In genomic region chr14:60308113-60308512, GRCm38 (mm10) we compare ENCODE assay signal across 15 mouse cellular contexts. TPM values are rescaled to one million over a fixed set of nuclear protein-coding genes. Genes with fewer than 3 reads are reported as not detected.
DNase-seq lines count a peak whose midpoint lies in the region; ATAC-seq and TF ChIP-seq lines count a peak whose summit lies in the region.
"Had no signal": no experiment of that assay in that cellular context is flagged by ENCODE, and none has a peak within 500 bp of the region (broad histone marks: within the 10 kb centered on the region; RNA-seq: fewer than 3 reads in every experiment).

No protein-coding gene starts in this region.

- no peak overlapping the region for H3K4me2 ChIP-seq in kidney, embryonic 16.5 days (replicated peaks; ENCODE audit: low read depth, low read length)
- H3K4me2 ChIP-seq in midbrain, embryonic 15.5 days: no peak overlapping the region
- H3K4me2 ChIP-seq in midbrain, embryonic 16.5 days (ENCODE audit: low read length): no peak overlapping the region
- H3K4me2 ChIP-seq in stomach, postnatal 0 days (replicated peaks; ENCODE audit: low read depth): no peak overlapping the region
- H3K4me2 ChIP-seq: limb, embryonic 13.5 days had no signal

- H3K27ac ChIP-seq in kidney, adult 2 months (ENCODE audit: insufficient read depth, low read depth, low read length): no peak overlapping the region
- H3K27ac ChIP-seq in kidney, embryonic 16.5 days (ENCODE audit: low read length): no peak overlapping the region
- no peak overlapping the region for H3K27ac ChIP-seq in midbrain, embryonic 15.5 days
- no peak overlapping the region for H3K27ac ChIP-seq in midbrain, embryonic 16.5 days (ENCODE audit: low read length)
- H3K27ac ChIP-seq in stomach, postnatal 0 days (replicated peaks): no peak overlapping the region
- H3K27ac ChIP-seq: hindbrain, embryonic 10.5 days; limb, embryonic 13.5 days had no signal

- DNase-seq in cerebellum, adult 9-10 months: peak; percentile 24
- no peak for DNase-seq in cerebellum, adult 8-10 months
- DNase-seq in kidney, adult 2 months: peak; percentile 7
- no peak for DNase-seq in stomach, postnatal 0 days (ENCODE audit: low spot score)
- DNase-seq in adrenal gland, postnatal 25 days: no peak
- DNase-seq: adrenal gland, adult 2 months; right cerebral cortex, adult 18-20 months had no signal

- H3K36me3 ChIP-seq in kidney, adult 2 months (ENCODE audit: control insufficient read depth, insufficient read depth, low read length): peaks cover under 1% of the 10 kb centered on the region; the same call in 1 of the 2 replicates
- H3K36me3 ChIP-seq in kidney, embryonic 16.5 days (ENCODE audit: insufficient read depth, low read length): 0 out of 2 replicates have a peak, but pooled peaks cover 3% of the 10 kb centered on the region
- H3K36me3 ChIP-seq in midbrain, embryonic 15.5 days (replicated peaks): no peaks in the 10 kb centered on the region
- H3K36me3 ChIP-seq in midbrain, embryonic 16.5 days (ENCODE audit: control insufficient read depth, insufficient read depth, low read length): no peaks in the 10 kb centered on the region
- H3K36me3 ChIP-seq in stomach, postnatal 0 days (ENCODE audit: control insufficient read depth, insufficient read depth, low read length): peaks cover 5% of the 10 kb centered on the region; the same call in 1 of the 2 replicates

- no peaks in the 10 kb centered on the region for H3K4me1 ChIP-seq in kidney, adult 2 months (ENCODE audit: control insufficient read depth, insufficient read depth, low read length)
- no peaks in the 10 kb centered on the region for H3K4me1 ChIP-seq in kidney, embryonic 16.5 days (ENCODE audit: insufficient read depth, low read length)
- no peaks in the 10 kb centered on the region; the same call in 1 of the 2 replicates for H3K4me1 ChIP-seq in midbrain, embryonic 15.5 days
- no peaks in the 10 kb centered on the region for H3K4me1 ChIP-seq in midbrain, embryonic 16.5 days (ENCODE audit: control insufficient read depth, insufficient read depth, low read length)
- H3K4me1 ChIP-seq in stomach, postnatal 0 days (replicated peaks; ENCODE audit: control insufficient read depth, insufficient read depth): no peaks in the 10 kb centered on the region
- H3K4me1 ChIP-seq: hindbrain, embryonic 10.5 days; limb, embryonic 13.5 days had no signal

- H3K9me3 ChIP-seq in kidney, embryonic 16.5 days (ENCODE audit: low read length): no peaks in the 10 kb centered on the region
- H3K9me3 ChIP-seq in midbrain, embryonic 15.5 days: no peaks in the 10 kb centered on the region
- H3K9me3 ChIP-seq in midbrain, embryonic 16.5 days (replicated peaks; ENCODE audit: control insufficient read depth, low read length, poor library complexity, severe bottlenecking): no peaks in the 10 kb centered on the region
- H3K9me3 ChIP-seq in stomach, postnatal 0 days (ENCODE audit: control insufficient read depth, low read length): no peaks in the 10 kb centered on the region
- H3K9me3 ChIP-seq: hindbrain, embryonic 10.5 days; limb, embryonic 13.5 days had no signal

- peak; percentile 36 for TF ChIP-seq CTCF in kidney, adult 2 months (conservative IDR thresholded peaks at IDR 0.05; ENCODE audit: insufficient read depth, insufficient read length, low read depth, low read length)
- TF ChIP-seq CTCF in stomach, postnatal 0 days (IDR thresholded peaks at IDR 0.05; ENCODE audit: low read depth): peak; percentile 47

- no peak for TF ChIP-seq EP300 in stomach, postnatal 0 days (optimal IDR thresholded peaks at IDR 0.05)

- no peak overlapping the region for H3K4me3 ChIP-seq in kidney, adult 2 months (ENCODE audit: insufficient read depth, low read depth, low read length)
- H3K4me3 ChIP-seq in kidney, embryonic 16.5 days (ENCODE audit: low read length): no peak overlapping the region
- H3K4me3 ChIP-seq in midbrain, embryonic 15.5 days: no peak overlapping the region
- H3K4me3 ChIP-seq in midbrain, embryonic 16.5 days (ENCODE audit: low read depth, low read length): no peak overlapping the region
- no peak overlapping the region for H3K4me3 ChIP-seq in stomach, postnatal 0 days (ENCODE audit: low read depth, low read length)
- H3K4me3 ChIP-seq: hindbrain, embryonic 10.5 days; limb, embryonic 13.5 days had no signal

- no peaks in the 10 kb centered on the region for H3K27me3 ChIP-seq in kidney, adult 2 months (replicated peaks; ENCODE audit: control insufficient read depth, insufficient read depth, low read length)
- H3K27me3 ChIP-seq in kidney, embryonic 16.5 days (ENCODE audit: insufficient read depth, low read length): no peaks in the 10 kb centered on the region
- H3K27me3 ChIP-seq in midbrain, embryonic 15.5 days (replicated peaks): no peaks in the 10 kb centered on the region
- no peaks in the 10 kb centered on the region for H3K27me3 ChIP-seq in midbrain, embryonic 16.5 days (ENCODE audit: control insufficient read depth, insufficient read depth, low read depth, low read length)
- no peaks in the 10 kb centered on the region for H3K27me3 ChIP-seq in stomach, postnatal 0 days (ENCODE audit: control insufficient read depth, insufficient read depth, low read length)
- H3K27me3 ChIP-seq: limb, embryonic 13.5 days had no signal

- ATAC-seq in kidney, embryonic 16.5 days (ENCODE audit: low FRiP score, low TSS enrichment): no peak
- 0 out of 2 replicates have a peak, but pooled peaks have one; percentile 37 for ATAC-seq in midbrain, embryonic 15.5 days (replicated peaks)
- ATAC-seq in midbrain, embryonic 16.5 days: no peak
- no peak; the same call in 1 of the 2 replicates for ATAC-seq in stomach, postnatal 0 days (ENCODE audit: low FRiP score, low TSS enrichment)

- 58% methylated on average over 6 of the region's 6 CpGs for WGBS in kidney, adult 2 months
- WGBS in kidney, embryonic 16.5 days: 67% methylated on average over 6 of the region's 6 CpGs
- WGBS in midbrain, embryonic 15.5 days: 66% methylated on average over 6 of the region's 6 CpGs
- WGBS in midbrain, embryonic 16.5 days: 63% methylated on average over 6 of the region's 6 CpGs
- WGBS in stomach, postnatal 0 days: 53% methylated on average over 6 of the region's 6 CpGs

- TF ChIP-seq POLR2A in kidney, adult 2 months (IDR thresholded peaks at IDR 0.05; ENCODE audit: low read depth, low read length): no peak

- H3K9ac ChIP-seq in kidney, embryonic 16.5 days (replicated peaks; ENCODE audit: low read length): no peak overlapping the region
- no peak overlapping the region for H3K9ac ChIP-seq in midbrain, embryonic 15.5 days
- no peak overlapping the region for H3K9ac ChIP-seq in midbrain, embryonic 16.5 days (ENCODE audit: low read depth, low read length)
- H3K9ac ChIP-seq in stomach, postnatal 0 days (ENCODE audit: low read length): no peak overlapping the region
- H3K9ac ChIP-seq: limb, embryonic 13.5 days had no signal

RNA-seq across cellular contexts. Expression of gene Mtmr6, which starts 43.1 kb away (rescaled TPM):
- 20.6 and 23.3 TPM in 2 replicates for polyA plus RNA-seq in kidney, adult 2 months (2012; rRNA removed)
- 34.3 and 35.9 TPM in 2 replicates for polyA plus RNA-seq in kidney, embryonic 16.5 days (2015; fragmentation: Nextera tagmentation; extraction: Ambion mirVana)
- polyA plus RNA-seq in midbrain, embryonic 15.5 days (2015; fragmentation: Nextera tagmentation; extraction: Ambion mirVana): 55.3 and 58.6 TPM in 2 replicates
- polyA plus RNA-seq in midbrain, embryonic 16.5 days (2015; fragmentation: Nextera tagmentation; extraction: Ambion mirVana): 62.9 and 66.9 TPM in 2 replicates
- 31.4 and 31.6 TPM in 2 replicates for polyA plus RNA-seq in stomach, postnatal 0 days (2015; fragmentation: Nextera tagmentation; extraction: Ambion mirVana)
- total RNA-seq in adrenal gland, postnatal 25 days (2021): 41.5 and 45.8 TPM in 2 replicates

RNA-seq across cellular contexts. Expression of gene Gm49336, which starts 56.8 kb away (rescaled TPM):
- polyA plus RNA-seq in kidney, adult 2 months (2012; rRNA removed): 8.6 and 9.0 TPM in 2 replicates
- polyA plus RNA-seq in kidney, embryonic 16.5 days (2015; fragmentation: Nextera tagmentation; extraction: Ambion mirVana): 52.1 and 53.7 TPM in 2 replicates
- 48.3 and 51.1 TPM in 2 replicates for polyA plus RNA-seq in midbrain, embryonic 15.5 days (2015; fragmentation: Nextera tagmentation; extraction: Ambion mirVana)
- 58.0 and 58.2 TPM in 2 replicates for polyA plus RNA-seq in midbrain, embryonic 16.5 days (2015; fragmentation: Nextera tagmentation; extraction: Ambion mirVana)
- polyA plus RNA-seq in stomach, postnatal 0 days (2015; fragmentation: Nextera tagmentation; extraction: Ambion mirVana): 25.8 and 25.9 TPM in 2 replicates
- 33.2 and 37.4 TPM in 2 replicates for total RNA-seq in adrenal gland, postnatal 25 days (2021)

RNA-seq across cellular contexts. Expression of gene Nupl1, which starts 56.9 kb away (rescaled TPM):
- 0.06 TPM in 1 of 2 replicates, not detected in the other for polyA plus RNA-seq in kidney, adult 2 months (2012; rRNA removed)
- not detected in 2 replicates for polyA plus RNA-seq in kidney, embryonic 16.5 days (2015; fragmentation: Nextera tagmentation; extraction: Ambion mirVana)
- 0.09 and 0.12 TPM in 2 replicates for polyA plus RNA-seq in midbrain, embryonic 15.5 days (2015; fragmentation: Nextera tagmentation; extraction: Ambion mirVana)
- 0.10 and 0.11 TPM in 2 replicates for polyA plus RNA-seq in midbrain, embryonic 16.5 days (2015; fragmentation: Nextera tagmentation; extraction: Ambion mirVana)
- polyA plus RNA-seq in stomach, postnatal 0 days (2015; fragmentation: Nextera tagmentation; extraction: Ambion mirVana): 0.06 and 0.13 TPM in 2 replicates
- not detected in 2 replicates for total RNA-seq in adrenal gland, postnatal 25 days (2021)
- total RNA-seq: adrenal gland, adult 2 months; MEL had no signal
- polyA plus RNA-seq: adrenal gland, adult 2 months; kidney, embryonic 14.5 days; limb, embryonic 13.5 days; thymus, postnatal 0 days had no signal

Comparison
In these comparisons a context has a peak if more than half of its experiments do, and no peak if none do; other contexts are left out.
1. DNase-seq: peak in cerebellum, adult 9-10 months (single experiment) and kidney, adult 2 months (single experiment); none in cerebellum, adult 8-10 months (single experiment), stomach, postnatal 0 days (single experiment) and adrenal gland, postnatal 25 days (single experiment).